Mouse (Mus musculus) embryo, embryonic 11 days (tissue): ENCODE measurements around the gene Cbr4.

Source experiments
- DNase-seq: peaks from one replicate; pipeline ENCODE4 v3.0.0-alpha.2; 2015

Cbr4 gene

DNA sequence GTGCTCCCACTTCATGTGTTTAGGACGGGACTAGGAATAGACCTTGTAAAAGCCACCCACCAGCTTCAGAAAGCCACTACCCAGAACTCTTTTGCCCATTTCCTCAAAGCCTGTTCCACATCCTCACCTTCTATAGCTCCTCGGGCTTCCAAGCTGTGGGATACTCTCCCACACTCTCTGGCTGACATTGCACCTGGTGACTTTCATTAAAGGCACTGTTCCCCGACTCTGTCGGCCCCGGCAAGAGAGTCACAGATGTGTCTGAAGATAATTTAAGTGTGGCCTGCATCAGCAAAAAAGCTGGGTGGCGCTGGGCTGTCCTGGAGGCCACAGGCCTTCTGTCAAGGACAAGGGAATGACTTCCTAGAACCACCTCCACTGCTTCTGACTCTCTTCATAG is 64.7 kb downstream of the Cbr4 start:
- DNase-seq, result no peak

DNA sequence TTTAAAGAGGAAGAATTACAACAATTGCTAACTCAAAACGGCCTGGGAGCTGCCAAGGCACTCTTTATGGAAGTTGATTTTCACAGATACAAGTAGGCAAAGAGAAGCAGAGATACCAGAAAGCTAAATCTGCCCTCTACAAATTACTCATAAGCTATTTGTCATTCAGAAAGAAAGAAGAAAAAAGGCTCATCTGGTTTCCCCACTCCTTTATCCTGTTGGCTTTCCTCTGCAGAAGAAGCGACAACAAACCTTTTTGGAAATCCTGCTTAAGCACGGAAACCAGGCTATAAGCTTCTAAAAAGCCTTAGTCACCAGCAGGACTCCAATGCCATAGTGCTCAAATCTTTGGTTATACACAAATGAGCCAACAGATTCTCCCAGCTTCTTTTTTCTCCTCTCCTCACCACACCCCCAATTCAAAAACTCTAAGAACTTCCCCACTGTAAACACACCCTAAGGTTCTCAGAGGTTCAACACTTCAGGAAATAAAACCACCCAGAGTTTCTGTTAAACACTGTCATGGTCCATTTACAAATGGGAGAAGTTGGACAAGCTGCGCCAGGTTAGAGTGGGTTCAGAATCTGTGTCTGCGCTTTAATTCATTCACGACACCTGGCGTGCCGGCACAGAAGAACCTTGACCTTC is 65.3 kb downstream of the Cbr4 start:
- no peak for DNase-seq

DNA sequence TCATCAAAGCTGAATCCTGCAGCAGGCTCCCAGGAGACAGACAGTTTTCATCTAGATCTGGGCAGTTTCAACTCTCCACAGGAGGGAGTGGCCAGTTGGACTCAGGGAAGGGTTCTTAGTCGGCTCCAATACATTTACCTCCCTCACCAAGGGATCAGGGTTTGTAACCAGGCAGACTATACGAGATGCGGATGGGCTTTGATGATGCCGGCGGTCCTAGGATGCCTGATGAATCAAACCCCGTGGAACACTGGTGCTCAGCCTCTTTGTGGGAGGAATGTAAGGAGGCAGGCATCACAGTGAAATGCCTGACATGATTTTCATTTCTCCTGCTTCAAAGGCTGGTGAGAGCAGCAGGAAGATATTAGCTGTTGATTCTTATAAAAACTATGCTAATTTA is 67.8 kb downstream of the Cbr4 start:
- DNase-seq, result peak; percentile 26

DNA sequence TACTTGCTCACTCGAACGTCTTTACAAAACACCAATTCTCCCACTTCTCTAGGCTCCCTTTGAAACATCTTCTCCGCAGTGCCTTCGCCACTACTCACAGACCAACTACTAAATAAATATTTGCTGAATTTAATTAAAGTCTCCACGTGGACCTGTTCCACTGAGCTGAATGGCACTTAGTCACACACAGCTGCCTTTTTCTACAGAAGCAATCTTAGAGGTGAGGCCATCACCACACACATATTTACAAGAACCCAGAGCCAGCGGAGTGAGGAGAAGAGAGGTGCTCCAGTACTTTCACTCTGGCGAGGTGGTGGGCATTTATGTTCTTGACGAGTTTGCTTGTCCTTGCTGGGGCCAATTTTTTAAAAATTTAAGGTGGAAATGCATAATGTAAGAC is 68.7 kb downstream of the Cbr4 start:
- no peak for DNase-seq
